Mouse (Mus musculus): Measurements from ENCODE around the gene Ccdc184.

DNA sequence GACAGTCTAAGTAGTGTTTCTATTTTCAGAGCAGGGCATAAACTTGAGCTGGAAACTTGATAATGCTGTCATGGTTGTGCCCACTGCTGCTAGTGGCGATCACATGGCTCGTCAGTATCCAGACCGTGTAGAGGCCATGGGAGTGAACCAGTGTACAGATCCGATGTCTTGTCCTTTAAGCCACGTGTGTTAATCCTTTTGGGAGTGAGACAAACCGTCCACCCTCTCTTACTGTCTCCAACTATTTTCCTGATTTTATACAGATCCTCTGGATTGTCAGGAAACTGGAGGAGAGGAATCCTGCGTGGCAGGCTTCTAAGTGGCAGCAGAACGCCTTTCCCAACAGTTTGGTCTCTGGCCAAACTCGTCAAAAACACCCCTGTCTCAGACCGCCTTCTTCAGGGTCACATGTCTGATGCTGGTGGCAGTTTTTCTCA, 17.8 kb upstream of the Ccdc184 start:
- TF ChIP-seq CTCF (IDR thresholded peaks at IDR 0.05; ENCODE audit: low read depth) = no peak
- no peak for TF ChIP-seq EP300 (IDR thresholded peaks at IDR 0.05; ENCODE audit: low read depth)
